Mouse (Mus musculus) right cerebral cortex, adult 18-20 months (tissue): ENCODE measurements around the gene Gm44973.
A peak's percentile ranks its signal among the peaks of the same experiment; 100 is the strongest.
"Not testable (repeated sequence)": the region's sequence is repeated elsewhere in the genome, so short reads cannot be mapped to it uniquely, and the experiment has no call there.

Source experiments
- DNase-seq: peaks from one replicate; pipeline ENCODE4 v3.0.0; 2022; ENCODE audit warnings: mixed read lengths

Gm44973 gene

DNA sequence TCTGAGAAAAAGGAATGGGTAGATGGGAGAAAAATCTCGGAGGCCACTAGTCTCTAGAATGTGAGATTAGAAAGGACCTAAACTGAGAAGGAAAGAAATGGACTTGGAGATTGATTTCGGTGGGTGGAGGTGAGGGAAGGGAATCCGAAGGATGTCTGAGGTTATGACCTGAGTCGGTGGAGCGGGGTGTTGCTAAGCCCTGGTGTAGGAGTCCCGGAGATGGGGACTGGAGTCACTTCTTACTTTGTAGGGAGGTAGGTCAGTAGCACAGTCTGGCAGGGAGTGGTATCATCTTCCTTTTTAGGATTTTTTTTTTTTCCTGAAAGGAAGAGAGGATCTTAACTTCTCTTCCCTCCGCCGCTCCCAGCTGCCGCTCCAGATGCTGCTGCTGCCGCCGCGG is 37.1 kb downstream of the Gm44973 start:
- DNase-seq, result no peak

DNA sequence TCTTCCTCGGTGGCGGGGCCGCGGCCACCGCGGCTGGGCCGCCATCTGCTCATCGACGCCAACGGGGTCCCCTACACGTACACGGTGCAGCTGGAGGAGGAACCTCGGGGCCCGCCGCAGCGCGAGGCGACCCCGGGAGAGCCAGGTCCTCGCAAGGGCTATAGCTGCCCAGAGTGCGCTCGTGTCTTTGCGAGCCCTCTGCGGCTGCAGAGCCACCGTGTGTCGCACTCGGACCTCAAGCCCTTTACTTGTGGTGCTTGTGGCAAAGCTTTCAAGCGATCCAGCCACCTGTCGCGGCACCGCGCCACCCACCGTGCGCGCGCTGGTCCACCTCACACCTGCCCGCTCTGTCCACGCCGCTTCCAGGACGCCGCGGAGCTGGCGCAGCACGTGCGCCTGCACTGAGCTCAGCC is 37.6 kb downstream of the Gm44973 start:
- DNase-seq, result no peak

DNA sequence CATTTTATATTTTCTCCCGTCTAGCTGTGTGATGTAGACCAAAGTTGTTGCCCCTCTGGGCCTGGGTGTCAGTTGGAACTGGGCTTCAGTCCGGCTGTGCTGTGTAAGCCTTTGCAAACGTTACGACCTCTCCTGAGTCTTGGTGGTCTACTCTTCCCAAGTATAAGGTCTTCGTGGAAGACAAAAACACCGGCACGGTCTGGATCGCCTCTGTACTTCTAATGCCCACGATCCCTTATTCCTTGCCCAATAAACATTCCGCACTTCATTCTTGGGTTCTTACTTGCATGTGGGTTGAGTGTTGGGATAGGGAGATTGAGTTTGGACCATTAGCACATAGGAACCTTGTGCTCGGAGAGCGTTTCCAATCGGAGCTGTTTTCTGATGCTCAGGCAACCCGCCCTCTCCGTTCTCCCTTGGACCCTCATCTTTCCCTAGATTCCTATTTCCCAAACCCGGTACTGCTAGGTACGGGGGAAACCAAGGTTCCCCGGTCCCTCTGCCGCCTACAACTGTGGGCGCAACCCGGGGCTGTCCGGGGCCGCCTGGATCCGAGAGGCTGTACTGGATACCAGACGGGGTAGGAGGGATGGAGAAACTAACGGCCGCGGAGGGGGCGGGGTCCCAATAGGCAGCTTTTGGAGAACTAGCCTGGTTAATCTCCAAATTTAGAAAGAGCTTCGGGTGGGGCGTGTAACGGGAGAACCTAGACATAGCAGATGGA is 38.3 kb downstream of the Gm44973 start:
- DNase-seq, result no peak

DNA sequence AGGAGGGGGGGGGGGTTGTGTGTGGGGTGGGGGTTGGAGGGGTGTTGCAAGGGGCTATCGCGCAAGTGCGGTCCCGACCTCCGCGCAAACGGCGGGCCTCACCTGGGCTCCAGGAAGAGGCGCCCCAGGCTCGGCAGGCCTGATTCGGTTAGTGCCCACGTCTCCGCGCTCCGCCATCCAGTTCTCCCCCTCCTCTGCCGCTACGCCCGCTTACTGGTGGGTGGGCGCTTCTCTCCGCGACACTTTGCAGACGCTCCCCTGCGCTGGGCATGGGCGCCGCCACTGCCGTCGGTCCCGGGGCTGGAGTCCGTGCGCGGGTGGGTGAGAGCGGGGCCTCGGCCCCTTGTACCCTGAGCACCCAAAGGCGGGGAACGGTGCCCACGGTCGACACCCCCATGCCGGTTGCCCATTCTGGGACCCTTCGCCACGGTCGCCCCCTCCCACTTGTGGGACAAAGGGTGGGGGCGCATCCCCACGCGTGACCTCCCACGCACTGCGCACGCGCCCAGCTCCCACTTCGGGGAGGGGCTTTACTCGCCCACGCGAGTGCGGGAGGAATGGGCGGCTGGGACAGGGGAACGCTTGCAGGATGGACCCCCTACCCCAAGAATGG is 41.5 kb downstream of the Gm44973 start:
- DNase-seq, result peak; percentile 67

DNA sequence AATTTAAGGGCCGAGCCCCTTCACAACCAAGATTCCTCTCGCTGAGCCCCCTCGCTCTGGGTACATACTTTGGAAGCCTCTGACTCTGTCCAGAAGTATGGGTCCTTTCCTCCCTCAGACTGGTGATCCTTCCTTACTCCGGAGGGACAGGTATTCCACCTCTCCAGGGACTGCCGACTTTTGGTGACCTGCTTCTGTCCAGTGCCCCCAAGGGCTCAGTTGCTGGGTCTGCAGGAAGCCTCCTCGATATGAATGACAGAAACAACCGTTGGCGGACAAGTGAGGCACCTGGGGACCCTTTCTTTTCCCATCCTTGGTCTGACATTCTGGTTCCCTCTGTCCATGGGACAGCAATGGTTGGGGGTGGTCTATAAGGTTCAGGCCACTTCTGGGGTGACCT is 42.1 kb downstream of the Gm44973 start:
- no peak for DNase-seq

DNA sequence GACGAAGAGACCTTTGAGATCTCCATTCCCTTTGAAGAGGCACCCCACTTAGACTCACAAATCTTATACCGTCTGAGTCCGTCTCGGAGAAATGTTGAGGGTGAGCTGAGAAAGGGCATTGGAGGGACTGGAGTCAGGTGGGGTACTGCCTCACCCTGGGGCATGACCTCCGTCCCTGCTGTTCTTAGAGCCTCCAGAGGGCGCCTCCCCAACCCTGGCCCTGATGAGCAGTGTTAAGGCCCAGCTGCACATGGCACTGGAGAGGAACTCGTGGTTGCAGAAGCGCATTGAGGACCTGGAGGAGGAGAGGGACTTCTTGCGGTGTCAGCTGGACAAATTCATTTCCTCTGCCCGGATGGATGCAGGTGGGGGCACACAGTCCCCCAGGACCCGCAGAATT is 42.5 kb downstream of the Gm44973 start:
- peak; percentile 25 for DNase-seq

DNA sequence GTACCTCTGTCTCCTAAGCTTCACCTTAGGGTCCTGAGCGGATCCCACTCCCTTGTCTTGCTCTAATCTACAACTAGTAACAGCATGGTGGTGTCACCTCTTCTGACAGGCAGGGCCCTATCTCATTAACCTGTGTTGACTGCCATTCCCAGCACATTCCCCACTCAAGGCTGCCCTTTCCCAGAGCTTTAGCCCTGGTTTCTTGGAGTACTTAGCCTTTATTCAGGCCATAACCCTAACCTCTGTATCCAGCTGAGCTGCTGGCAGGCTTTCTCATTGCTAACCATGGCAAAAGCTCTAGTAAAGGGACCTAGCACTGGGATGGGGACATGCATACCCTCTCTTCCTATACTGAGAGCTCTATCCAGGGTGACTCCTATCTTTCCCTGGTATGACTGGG is 43.3 kb downstream of the Gm44973 start:
- DNase-seq, result no peak

DNA sequence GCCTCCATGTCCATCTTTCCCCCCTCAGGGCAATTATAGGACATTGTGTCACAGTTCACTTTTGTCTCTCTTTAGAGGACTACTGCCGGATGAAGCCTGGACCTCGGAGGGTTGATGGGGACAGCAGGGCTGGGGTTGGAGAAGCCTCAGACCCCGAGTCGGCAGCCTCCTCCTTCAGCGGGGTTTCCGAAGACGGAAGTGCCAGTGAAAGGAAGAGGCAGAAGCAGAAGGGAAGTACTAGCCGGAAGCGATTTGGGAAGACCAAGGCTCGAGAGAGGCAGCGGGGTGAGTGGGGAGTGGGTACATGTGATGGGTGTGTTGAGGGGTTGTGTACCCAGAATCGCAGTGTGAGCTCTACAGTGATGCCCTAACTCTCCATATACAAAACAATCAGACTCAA is 44.1 kb downstream of the Gm44973 start:
- DNase-seq, result no peak

DNA sequence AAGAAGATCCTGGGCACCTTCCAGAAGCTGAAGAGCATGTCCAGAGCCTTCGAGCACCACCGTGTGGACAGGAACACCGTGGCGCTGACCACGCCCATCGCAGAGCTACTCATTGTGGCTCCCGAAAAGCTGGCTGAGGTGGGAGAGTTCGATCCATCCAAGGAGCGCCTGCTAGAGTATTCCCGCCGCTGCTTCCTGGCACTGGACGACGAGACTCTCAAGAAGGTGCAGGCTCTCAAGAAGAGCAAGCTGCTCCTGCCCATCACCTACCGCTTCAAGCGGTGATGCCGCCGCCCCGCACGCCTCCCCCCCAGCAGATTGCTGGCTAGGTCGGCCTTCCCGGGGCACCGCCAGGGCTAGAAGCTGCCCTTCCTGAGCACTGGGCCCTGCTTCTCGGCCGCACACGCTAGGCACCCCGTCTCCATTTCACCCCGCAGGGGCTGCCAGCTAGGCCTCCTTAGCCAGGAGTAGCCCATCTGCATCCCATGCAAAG is 45.0 kb downstream of the Gm44973 start:
- peak; percentile 81 for DNase-seq

DNA sequence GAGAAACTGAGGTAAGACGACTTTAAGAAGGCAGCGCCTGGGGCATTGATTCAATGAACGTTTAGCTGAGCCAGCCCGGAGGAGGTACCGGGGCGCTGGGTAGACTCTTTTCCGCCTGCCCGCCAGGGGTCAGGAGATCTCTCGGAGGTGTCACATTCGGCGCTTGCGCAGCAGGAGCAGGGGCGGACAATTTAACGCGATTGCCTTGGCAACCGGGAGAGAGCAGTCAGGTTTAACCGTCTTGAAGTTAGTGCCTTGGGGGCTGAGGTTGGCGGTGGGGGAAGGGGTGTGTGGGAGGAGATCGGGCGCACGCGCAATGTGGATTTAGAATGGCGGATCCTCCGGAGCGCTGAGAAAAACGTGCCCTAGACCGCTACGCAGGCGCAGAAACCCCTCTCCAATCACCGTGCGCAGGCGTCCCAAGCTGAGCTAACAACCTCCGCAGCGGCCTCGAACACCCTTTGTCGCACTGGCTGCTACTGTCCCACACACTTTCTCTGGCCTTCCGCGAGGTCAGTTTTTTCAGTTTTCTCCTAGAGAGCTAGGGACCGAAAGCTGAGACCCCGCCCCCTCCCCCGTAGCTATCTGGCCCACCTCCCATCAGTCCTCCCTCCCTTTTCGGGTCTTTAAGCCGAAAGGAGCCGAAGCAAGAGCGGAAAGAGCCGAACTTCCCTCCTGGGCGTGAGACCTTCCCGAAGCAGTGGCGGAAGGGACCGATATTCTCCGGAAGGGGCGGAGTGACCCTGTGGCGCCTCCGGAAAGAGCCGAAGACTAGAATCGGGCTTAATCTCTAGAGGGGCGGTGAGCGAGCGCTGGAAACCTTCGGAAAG is 45.9 kb downstream of the Gm44973 start:
- DNase-seq, result peak; percentile 98

DNA sequence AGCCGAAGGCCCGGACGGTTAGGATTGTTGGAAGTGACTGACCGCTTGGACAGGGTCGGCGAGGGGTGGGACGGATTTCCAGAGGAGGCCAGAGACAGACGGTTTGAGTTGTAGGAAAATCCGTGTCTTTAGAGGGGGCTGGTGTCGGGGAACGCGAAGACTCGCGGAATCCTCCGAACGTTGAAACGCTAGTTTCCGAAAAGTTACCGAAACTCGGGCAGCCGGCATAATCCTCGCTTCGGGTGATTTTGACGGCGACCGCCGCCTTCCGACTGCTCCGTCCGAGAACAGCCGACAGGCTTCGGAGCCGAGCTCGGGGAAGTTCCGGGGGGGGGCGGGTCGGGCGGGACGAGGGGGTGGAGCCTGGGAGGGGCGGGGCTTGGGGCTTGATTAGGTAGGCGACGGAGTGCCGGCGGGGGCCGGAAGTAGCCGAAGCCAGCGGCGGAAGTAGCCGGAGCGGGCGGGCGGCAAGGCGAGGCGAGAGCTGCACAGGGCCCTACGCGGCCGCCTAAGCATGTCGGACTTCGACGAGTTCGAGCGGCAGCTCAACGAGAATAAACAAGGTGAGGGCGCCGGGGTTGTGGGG is 46.6 kb downstream of the Gm44973 start, which contains the start of gene U2af2:
Gene U2af2 (plus strand): TSS at position 370 of the 586 bp plus-strand sequence.
- peak; percentile 94 for DNase-seq

DNA sequence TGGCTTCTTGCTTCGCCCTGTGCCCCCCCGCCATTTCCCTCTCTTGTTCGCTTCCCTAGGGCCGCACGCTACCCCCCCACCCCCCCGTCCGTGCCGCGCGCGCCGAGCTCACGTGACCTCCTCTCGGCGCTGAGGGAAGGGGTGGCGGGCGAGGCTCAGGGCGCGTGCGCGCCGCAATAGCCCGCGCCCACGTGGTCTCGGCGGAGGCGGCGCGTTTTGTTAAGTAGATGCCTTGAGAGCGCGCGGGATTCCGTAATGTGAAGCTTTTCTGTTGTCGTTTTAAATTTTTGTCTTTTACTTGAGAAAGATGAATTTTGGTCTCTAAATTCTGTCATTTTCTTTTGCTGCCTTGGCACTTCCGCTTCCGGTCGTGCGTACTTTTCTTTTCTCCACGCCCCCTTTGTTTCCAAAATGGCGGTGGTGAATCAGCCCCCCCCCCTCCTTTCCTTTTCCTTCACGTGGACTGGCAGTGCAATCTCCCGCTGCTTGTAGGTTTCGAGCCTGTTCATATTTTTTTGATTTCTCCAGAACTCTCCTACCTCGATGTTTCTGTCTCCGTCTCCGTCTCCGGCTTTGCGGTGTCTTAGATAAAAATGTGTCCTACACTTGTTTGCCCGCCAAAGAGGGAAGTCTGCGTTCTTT is 47.2 kb downstream of the Gm44973 start:
- no peak for DNase-seq

DNA sequence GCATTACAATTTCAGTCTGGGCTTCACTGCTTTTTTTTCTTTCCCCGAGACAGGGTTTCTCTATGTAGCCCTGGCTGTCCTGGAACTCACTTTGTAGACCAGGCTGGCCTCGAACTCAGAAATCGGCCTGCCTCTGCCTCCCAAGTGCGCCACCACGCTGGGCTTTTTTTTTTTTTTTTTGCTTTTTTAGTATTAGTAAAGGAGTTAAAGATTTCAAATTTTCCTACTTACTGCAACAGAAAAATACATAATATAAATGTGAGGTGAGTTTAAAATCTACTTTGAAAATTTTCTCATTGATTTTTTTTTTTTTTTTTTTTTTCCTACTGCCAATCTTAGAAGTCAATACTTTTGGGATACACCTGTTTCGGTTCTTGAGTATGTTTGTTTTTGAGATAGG is 49.6 kb downstream of the Gm44973 start:
- no peak for DNase-seq

DNA sequence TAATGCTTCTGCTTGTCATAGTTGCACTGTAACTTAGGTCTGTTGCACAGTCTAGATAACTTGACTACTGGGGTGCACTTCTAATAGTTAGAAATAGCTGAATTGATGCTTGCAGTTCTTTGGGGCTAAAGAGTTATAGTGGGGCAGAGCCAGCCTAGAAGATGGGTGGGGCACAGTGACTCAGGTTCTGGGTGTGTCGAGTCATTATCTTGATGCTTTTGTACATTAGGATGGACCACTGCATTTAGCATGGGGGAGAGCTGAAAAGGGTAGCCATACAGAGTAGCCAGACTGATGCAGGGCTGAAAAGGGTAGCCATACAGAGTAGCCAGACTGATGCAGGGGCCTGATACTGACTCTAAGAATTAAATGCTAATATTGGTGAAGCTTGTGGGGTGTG is 58.3 kb downstream of the Gm44973 start:
- DNase-seq, result no peak

DNA sequence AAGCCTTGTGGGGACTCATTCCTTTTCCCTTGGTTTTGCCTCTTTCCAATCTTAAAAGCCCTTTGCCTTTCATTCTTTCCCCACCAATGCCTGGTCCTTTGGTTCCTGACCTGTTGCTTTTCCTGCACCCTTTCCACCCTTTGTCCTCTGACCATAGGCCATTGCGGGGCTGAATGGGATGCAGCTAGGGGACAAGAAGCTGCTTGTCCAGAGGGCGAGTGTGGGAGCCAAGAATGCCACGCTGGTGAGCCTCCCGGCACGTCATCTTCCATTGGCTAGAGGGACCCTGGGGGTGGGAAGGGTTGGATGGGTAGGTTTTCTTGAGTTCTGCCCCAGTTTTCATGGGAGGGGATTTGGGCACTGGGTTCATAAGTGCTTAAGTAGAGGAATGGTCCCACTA is 59.7 kb downstream of the Gm44973 start:
- no peak for DNase-seq

DNA sequence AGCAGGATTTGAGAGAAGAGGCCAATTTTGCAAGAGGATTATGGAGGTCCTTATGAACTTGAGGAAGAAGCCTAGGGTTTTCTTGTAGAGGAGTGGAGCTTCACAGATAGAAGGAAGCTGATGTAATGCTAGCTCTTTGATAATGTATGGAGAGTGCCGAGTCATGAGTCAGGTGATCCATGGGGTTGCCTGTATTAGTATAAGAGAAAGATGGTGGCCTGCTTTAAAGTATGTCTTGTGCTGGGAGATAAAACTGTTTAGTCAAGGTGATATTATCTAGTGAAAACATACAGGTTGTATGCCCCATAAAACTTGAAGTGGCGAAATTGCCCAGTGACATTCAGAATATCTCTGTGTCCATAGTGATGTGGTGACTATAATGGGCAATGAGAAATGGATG is 61.6 kb downstream of the Gm44973 start:
- no peak for DNase-seq

DNA sequence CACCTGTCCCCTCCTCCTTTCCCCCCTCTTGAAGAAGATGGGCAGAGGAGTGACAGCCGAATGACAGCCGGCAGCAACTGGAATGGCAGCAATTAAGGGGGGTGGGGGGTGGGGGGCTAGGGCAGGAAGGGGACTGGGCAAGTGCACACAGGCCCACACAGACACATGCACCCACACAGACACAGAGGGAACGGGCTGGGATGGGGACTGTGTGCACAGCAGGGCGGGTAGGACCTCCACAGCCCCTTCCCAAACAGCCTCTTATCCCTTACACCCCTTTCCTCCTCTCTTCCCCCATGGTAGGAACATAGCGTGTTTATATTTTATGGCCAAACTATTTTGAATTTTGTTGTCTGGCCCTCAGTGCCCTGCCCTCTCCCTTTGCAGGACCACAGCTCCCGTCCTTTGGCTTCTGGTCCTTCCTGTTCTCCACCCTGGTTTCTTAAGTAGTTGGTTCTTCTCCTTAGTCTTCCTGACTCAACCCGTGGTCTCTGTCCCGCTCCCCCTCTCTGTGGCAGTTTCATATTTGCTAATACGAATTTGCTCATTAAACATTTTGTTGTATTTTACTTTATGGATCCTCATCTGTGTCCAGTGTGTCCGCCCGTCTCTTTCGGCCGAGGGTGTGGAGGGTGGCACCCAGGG is 64.2 kb downstream of the Gm44973 start:
- not testable (repeated sequence) for DNase-seq

DNA sequence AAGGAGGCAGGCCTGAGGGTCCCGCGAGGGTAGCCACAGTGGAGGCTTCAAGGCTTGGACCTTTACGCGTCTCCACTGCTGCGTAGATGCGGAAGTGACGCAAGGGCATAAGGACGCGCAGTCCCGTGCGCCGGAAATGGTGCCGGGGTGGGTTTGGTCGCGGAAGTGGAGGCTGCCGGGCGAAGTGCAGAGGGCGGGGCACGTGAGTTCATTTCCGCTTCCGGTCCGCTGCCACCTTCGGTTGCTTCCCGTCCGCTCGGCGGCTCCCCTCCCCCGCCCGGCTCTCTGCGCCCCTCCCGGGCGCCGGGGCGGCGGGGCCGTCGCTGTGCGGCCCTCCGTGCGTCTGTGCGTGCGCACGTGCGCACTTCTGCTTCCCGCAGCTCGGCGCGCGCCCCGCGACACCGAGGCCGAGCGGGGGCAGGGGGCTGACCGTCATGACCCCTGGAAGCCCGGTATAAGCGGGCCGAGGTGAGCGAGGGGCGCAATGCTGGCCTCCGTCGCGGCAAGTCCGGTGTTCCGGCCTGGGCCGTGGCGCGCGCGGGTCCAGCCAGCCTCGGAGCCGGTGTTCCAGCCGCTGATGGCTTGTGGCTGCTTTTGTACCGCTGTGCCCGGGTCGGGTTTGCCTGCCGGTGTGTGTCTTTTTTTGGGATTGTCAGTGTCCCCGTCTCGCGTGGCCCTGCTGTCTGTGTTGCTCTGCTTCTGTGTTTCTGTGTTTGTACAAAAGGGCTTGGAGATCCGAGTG is 64.9 kb downstream of the Gm44973 start, which contains the start of gene Epn1:
Gene Epn1 (plus strand): TSS at position 226 of the 742 bp plus-strand sequence.
- peak; percentile 98 for DNase-seq

DNA sequence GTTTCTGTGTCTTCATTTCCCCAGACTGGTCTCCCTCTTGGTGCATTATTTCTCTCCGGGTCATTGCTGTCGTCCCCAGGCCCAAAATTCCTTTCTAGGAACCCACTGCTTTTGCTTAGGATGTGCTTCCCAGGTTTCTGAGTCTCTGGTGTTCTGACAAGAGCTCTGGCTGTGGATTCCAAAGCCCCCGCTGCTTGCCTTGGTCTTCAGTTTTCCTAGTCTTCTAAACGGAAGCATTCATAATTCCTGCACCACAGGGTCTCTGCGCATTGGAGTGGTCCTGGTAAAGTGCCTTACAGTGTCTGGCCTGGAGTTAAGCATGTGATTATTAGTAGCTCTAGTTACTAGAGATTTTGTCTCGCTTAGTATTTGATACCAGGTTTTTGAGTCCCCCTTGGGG is 65.5 kb downstream of the Gm44973 start:
- no peak for DNase-seq

DNA sequence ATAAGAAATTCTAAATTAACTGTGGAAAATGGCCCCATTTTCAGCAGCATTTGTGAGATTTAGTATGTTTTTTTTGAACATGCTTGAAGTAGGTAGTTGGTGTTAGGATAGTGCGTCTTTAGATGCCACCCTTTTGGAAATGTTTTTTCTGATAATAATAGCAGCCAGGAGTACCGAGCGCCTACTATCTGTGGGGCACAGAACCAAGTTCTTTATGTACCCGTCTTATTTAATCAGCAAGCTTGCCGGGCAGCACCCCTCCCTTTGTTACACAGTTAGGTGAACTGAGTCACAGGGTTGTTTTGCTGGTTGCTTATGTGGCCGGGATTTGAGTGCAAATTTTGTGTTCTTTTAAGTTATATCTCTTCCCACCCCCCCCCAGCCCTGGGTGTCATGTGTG is 65.9 kb downstream of the Gm44973 start:
- DNase-seq, result no peak

DNA sequence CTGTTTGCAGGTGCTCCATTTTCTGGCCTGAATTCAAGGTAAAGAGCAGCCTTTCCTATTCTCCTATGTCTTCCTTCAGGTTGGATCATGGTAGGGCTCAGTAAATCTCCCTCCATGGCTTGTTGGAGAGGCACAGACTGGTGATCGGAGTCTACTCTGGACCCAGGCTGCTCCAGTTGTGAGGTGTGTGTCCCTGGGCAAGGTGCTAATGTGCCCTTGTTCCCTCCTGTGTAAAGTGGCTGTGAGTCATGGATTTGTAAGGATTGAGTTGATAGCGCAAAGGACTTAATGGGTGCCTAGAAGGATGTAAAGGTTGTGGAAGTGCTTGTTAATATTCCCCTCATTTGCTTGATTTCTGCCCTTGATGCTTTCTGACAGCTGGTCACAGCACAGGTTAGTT is 66.6 kb downstream of the Gm44973 start:
- DNase-seq, result no peak
